Mouse (Mus musculus): ENCODE measurements around the gene Ank. TPM values are rescaled to one million over a fixed set of nuclear protein-coding genes. Genes with fewer than 3 reads are reported as not detected.

Gene Ank
- polyA plus RNA-seq (2016; fragmentation: Nextera tagmentation; extraction: Ambion mirVana), result 5.4 and 6.6 TPM in 2 replicates

GRCm38 (mm10) chr15:27466131-27467080 lies at the start of gene Ank:
Gene Ank (plus strand): TSS chr15:27466677.
- ATAC-seq (ENCODE audit: insufficient number of reproducible peaks, insufficient read depth, low FRiP score, low TSS enrichment, low read depth), result peak; percentile 84
- H3K9ac ChIP-seq (replicated peaks), result peak within 1 kb of the TSS; percentile 79
- peak within 1 kb of the TSS; percentile 75 for H3K4me3 ChIP-seq (replicated peaks)
- H3K9me3 ChIP-seq, result no peaks in the 10 kb centered on the region
- peaks cover 16% of the 10 kb centered on the region for H3K27me3 ChIP-seq
- peaks cover 11% of the 10 kb centered on the region; the same call in 1 of the 2 replicates for H3K4me1 ChIP-seq (replicated peaks)
- WGBS, result under 1% methylated on average over 105 of the region's 120 CpGs
- peak within 1 kb of the TSS; percentile 59; the same call in 1 of the 2 replicates for H3K27ac ChIP-seq
- no peaks in the 10 kb centered on the region for H3K36me3 ChIP-seq
- H3K4me2 ChIP-seq, result peak within 1 kb of the TSS; percentile 88

- H3K4me2 ChIP-seq, result no peak overlapping the region
- H3K9ac ChIP-seq (replicated peaks), result no peak overlapping the region
- no peaks in the 10 kb centered on the region for H3K27me3 ChIP-seq
- H3K9me3 ChIP-seq, result no peaks in the 10 kb centered on the region
- no peak overlapping the region for H3K4me3 ChIP-seq (replicated peaks)
- no peak overlapping the region for H3K27ac ChIP-seq
- 93% methylated on average over 3 of the region's 3 CpGs for WGBS
- no peak for ATAC-seq (ENCODE audit: insufficient number of reproducible peaks, insufficient read depth, low FRiP score, low TSS enrichment, low read depth)
- no peaks in the 10 kb centered on the region for H3K4me1 ChIP-seq (replicated peaks)
- H3K36me3 ChIP-seq, result no peaks in the 10 kb centered on the region
Measured at GRCm38 (mm10) chr15:27418566-27419331, 47.7 kb upstream of the Ank start.

GRCm38 (mm10) chr15:27421531-27421930 lies 44.9 kb upstream of the Ank start:
- H3K27me3 ChIP-seq, result no peaks in the 10 kb centered on the region
- H3K4me3 ChIP-seq (replicated peaks), result no peak overlapping the region
- no peaks in the 10 kb centered on the region for H3K4me1 ChIP-seq (replicated peaks)
- no peaks in the 10 kb centered on the region for H3K36me3 ChIP-seq
- no peak for ATAC-seq (ENCODE audit: insufficient number of reproducible peaks, insufficient read depth, low FRiP score, low TSS enrichment, low read depth)
- H3K9me3 ChIP-seq, result no peaks in the 10 kb centered on the region
- no peak overlapping the region for H3K4me2 ChIP-seq
- WGBS, result 87% methylated on average over 6 of the region's 6 CpGs
- H3K27ac ChIP-seq, result no peak overlapping the region
- H3K9ac ChIP-seq (replicated peaks), result no peak overlapping the region

GRCm38 (mm10) chr15:27427581-27427980 lies 38.9 kb upstream of the Ank start:
- Histone ChIP-seq H3K4me1 (replicated peaks) (peaks cover 37% of the 10 kb centered on the region), H3K9ac (replicated peaks) (no peak overlapping the region), H3K4me2 (no peak overlapping the region), H3K27me3 (no peaks in the 10 kb centered on the region; the same call in 1 of the 2 replicates), H3K36me3 (no peaks in the 10 kb centered on the region), H3K9me3 (no peaks in the 10 kb centered on the region), H3K27ac (0 out of 2 replicates have a peak overlapping the region, but pooled peaks have one; percentile 47), H3K4me3 (replicated peaks) (no peak overlapping the region)
- ATAC-seq (ENCODE audit: insufficient number of reproducible peaks, insufficient read depth, low FRiP score, low TSS enrichment, low read depth), result no peak
- 81% methylated on average over 3 of the region's 3 CpGs for WGBS

GRCm38 (mm10) chr15:27430241-27430640 lies 36.2 kb upstream of the Ank start:
- H3K4me1 ChIP-seq (replicated peaks), result peaks cover 37% of the 10 kb centered on the region
- H3K9me3 ChIP-seq, result no peaks in the 10 kb centered on the region
- peak overlapping the region; percentile 78 for H3K27ac ChIP-seq
- H3K4me2 ChIP-seq, result no peak overlapping the region
- H3K27me3 ChIP-seq, result no peaks in the 10 kb centered on the region; the same call in 1 of the 2 replicates
- H3K4me3 ChIP-seq (replicated peaks), result no peak overlapping the region
- no peak overlapping the region for H3K9ac ChIP-seq (replicated peaks)
- peak; percentile 78 for ATAC-seq (ENCODE audit: insufficient number of reproducible peaks, insufficient read depth, low FRiP score, low TSS enrichment, low read depth)
- H3K36me3 ChIP-seq, result no peaks in the 10 kb centered on the region
- WGBS, result 27% methylated on average over 1 of the region's 1 CpGs

- no peaks in the 10 kb centered on the region for H3K9me3 ChIP-seq
- WGBS, result 76% methylated on average over 4 of the region's 4 CpGs
- no peaks in the 10 kb centered on the region for H3K36me3 ChIP-seq
- H3K4me3 ChIP-seq (replicated peaks), result no peak overlapping the region
- H3K27ac ChIP-seq, result no peak overlapping the region
- no peak overlapping the region for H3K4me2 ChIP-seq
- no peak overlapping the region for H3K9ac ChIP-seq (replicated peaks)
- H3K27me3 ChIP-seq, result no peaks in the 10 kb centered on the region; the same call in 1 of the 2 replicates
- ATAC-seq (ENCODE audit: insufficient number of reproducible peaks, insufficient read depth, low FRiP score, low TSS enrichment, low read depth), result no peak
- H3K4me1 ChIP-seq (replicated peaks), result peaks cover 29% of the 10 kb centered on the region
Measured at GRCm38 (mm10) chr15:27432851-27433615, 33.4 kb upstream of the Ank start.

- Histone ChIP-seq H3K36me3 (no peaks in the 10 kb centered on the region), H3K27ac (no peak overlapping the region), H3K27me3 (no peaks in the 10 kb centered on the region; the same call in 1 of the 2 replicates), H3K9ac (replicated peaks) (no peak overlapping the region), H3K9me3 (no peaks in the 10 kb centered on the region), H3K4me3 (replicated peaks) (no peak overlapping the region), H3K4me2 (no peak overlapping the region), H3K4me1 (replicated peaks) (peaks cover 7% of the 10 kb centered on the region)
- ATAC-seq (ENCODE audit: insufficient number of reproducible peaks, insufficient read depth, low FRiP score, low TSS enrichment, low read depth), result no peak
- 88% methylated on average over 5 of the region's 5 CpGs for WGBS
Measured at GRCm38 (mm10) chr15:27435409-27435808, 31.1 kb upstream of the Ank start.

GRCm38 (mm10) chr15:27436194-27436593 lies 30.3 kb upstream of the Ank start:
- WGBS, result 85% methylated on average over 4 of the region's 4 CpGs
- no peaks in the 10 kb centered on the region for H3K36me3 ChIP-seq
- no peak overlapping the region for H3K9ac ChIP-seq (replicated peaks)

GRCm38 (mm10) chr15:27441053-27441452 lies 25.4 kb upstream of the Ank start:
- Histone ChIP-seq H3K36me3 (no peaks in the 10 kb centered on the region), H3K9ac (replicated peaks) (no peak overlapping the region), H3K4me2 (no peak overlapping the region), H3K9me3 (no peaks in the 10 kb centered on the region), H3K4me1 (replicated peaks) (no peaks in the 10 kb centered on the region), H3K4me3 (replicated peaks) (no peak overlapping the region), H3K27ac (no peak overlapping the region), H3K27me3 (no peaks in the 10 kb centered on the region)
- ATAC-seq (ENCODE audit: insufficient number of reproducible peaks, insufficient read depth, low FRiP score, low TSS enrichment, low read depth), result no peak
- 87% methylated on average over 7 of the region's 7 CpGs for WGBS

More at GRCm38 (mm10) chr15:27436194-27436593, 30.3 kb upstream of the Ank start:
- no peaks in the 10 kb centered on the region for H3K4me1 ChIP-seq (replicated peaks)
- H3K4me3 ChIP-seq (replicated peaks), result no peak overlapping the region
- H3K27me3 ChIP-seq, result no peaks in the 10 kb centered on the region; the same call in 1 of the 2 replicates
- H3K9me3 ChIP-seq, result no peaks in the 10 kb centered on the region
- H3K4me2 ChIP-seq, result no peak overlapping the region
- H3K27ac ChIP-seq, result no peak overlapping the region
- ATAC-seq (ENCODE audit: insufficient number of reproducible peaks, insufficient read depth, low FRiP score, low TSS enrichment, low read depth), result no peak

GRCm38 (mm10) chr15:27441529-27441928 lies 24.9 kb upstream of the Ank start:
- Histone ChIP-seq H3K4me3 (replicated peaks) (no peak overlapping the region), H3K4me1 (replicated peaks) (no peaks in the 10 kb centered on the region), H3K27ac (no peak overlapping the region), H3K27me3 (no peaks in the 10 kb centered on the region), H3K36me3 (no peaks in the 10 kb centered on the region), H3K4me2 (no peak overlapping the region), H3K9ac (replicated peaks) (no peak overlapping the region), H3K9me3 (no peaks in the 10 kb centered on the region)
- no peak for ATAC-seq (ENCODE audit: insufficient number of reproducible peaks, insufficient read depth, low FRiP score, low TSS enrichment, low read depth)
- 63% methylated on average over 4 of the region's 4 CpGs for WGBS

All from limb, embryonic 12.5 days (tissue).